Mouse (Mus musculus): ENCODE data around the gene Foxn2. TPM values are rescaled to one million over a fixed set of nuclear protein-coding genes. Genes with fewer than 3 reads are reported as not detected.

The Foxn2 gene
- polyA plus RNA-seq, 1 experiment: 40.6 TPM

DNA sequence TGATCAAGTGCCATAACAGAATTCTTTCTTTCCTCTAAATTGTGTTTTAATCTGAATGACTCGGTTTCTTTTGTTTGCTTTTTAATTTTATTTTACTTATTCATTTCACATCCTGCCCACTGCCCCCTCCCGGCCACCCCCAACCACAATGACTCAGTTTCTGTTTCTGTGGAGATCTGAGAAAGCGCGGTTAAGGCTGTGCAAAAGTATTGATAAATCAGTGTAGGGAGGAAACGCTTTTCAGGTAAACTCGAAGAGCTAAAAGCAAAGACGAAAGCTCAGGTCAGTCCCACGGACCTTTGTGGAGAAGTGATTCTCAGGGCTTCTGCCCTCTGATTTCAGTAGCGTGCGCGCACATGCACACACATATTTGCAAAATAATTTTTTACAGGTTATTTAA lies 44.0 kb downstream of the Foxn2 start:
- no peak for TF ChIP-seq CTCF (IDR thresholded peaks at IDR 0.05; ENCODE audit: borderline replicate concordance, insufficient read depth, low read length)
- no peak for TF ChIP-seq POLR2A (IDR thresholded peaks at IDR 0.05; ENCODE audit: low read depth, low read length)

DNA sequence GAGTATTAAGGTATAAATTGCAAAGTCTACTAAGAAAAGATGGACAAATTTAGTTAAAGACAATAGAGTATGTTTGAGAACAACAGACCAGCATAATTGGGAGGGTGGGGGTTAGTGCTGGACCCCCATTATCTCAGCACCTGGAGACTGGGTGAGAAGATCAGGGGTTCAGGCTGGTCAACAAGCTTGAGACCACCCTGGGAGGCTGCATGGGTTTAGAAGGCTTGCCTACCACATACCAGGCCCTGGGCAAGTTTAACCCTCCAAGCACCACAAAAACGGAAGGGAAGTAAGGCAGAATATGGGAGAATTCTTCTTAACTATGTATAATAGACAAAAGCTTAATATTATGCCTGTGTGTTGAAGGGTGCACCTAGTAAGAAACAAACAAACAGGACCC lies 44.4 kb downstream of the Foxn2 start:
- Histone ChIP-seq H3K27ac (ENCODE audit: insufficient read depth, low read length) (no peak overlapping the region), H3K4me3 (ENCODE audit: insufficient read depth, low read length) (no peak overlapping the region), H3K4me1 (ENCODE audit: control insufficient read depth, insufficient read depth, low read length) (no peaks in the 10 kb centered on the region)
- TF ChIP-seq POLR2A (IDR thresholded peaks at IDR 0.05; ENCODE audit: low read depth, low read length) (no peak), CTCF (IDR thresholded peaks at IDR 0.05; ENCODE audit: borderline replicate concordance, insufficient read depth, low read length) (no peak)

More for the DNA sequence above, 44.0 kb downstream of the Foxn2 start:
- Histone ChIP-seq H3K4me3 (ENCODE audit: insufficient read depth, low read length) (no peak overlapping the region), H3K4me1 (ENCODE audit: control insufficient read depth, insufficient read depth, low read length) (no peaks in the 10 kb centered on the region), H3K27ac (ENCODE audit: insufficient read depth, low read length) (no peak overlapping the region)

GRCm38 (mm10) chr17:88490546-88490945 lies 50.0 kb downstream of the Foxn2 start:
- H3K4me1 ChIP-seq (ENCODE audit: control insufficient read depth, insufficient read depth, low read length): no peaks in the 10 kb centered on the region
- no peak overlapping the region for H3K4me3 ChIP-seq (ENCODE audit: insufficient read depth, low read length)
- H3K27ac ChIP-seq (ENCODE audit: insufficient read depth, low read length): no peak overlapping the region
- TF ChIP-seq POLR2A (IDR thresholded peaks at IDR 0.05; ENCODE audit: low read depth, low read length): no peak
- no peak for TF ChIP-seq CTCF (IDR thresholded peaks at IDR 0.05; ENCODE audit: borderline replicate concordance, insufficient read depth, low read length)

DNA sequence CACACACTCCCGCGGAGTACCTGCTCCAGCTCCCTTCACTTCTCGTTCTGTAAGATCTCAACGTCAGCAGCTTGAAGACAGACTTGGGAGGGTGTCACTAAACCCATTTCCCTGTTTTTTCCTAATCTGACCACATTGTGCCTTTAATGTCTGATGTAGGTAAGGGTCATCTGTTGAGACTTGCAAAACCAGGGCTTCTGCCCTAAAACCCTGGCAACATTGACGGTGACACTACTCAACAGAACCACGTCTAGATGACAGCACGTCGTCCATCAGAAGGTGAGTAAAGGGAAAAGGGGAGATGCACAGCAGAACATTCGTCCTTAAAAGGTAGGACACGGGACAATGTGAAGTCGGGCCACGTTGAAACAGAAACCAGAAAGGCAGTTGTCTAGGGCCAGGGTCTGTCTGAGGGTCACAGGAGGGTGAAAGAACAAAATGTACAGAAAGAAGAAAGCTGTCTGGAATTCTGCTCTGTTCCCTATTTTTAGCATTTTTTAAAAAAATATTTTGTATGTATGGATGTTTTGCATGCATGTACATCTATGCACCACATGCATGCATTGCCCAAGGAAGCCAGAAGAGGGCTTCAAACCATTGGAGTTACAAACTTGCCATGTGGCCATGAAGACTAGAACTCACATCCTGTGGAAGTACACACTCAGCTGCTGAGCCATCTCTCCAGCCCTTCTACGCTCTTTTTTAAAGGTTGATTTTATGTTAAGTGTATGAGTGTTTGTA lies 51.0 kb downstream of the Foxn2 start:
- H3K27ac ChIP-seq (ENCODE audit: insufficient read depth, low read length): no peak overlapping the region
- H3K4me1 ChIP-seq (ENCODE audit: control insufficient read depth, insufficient read depth, low read length): no peaks in the 10 kb centered on the region
- H3K4me3 ChIP-seq (ENCODE audit: insufficient read depth, low read length): no peak overlapping the region
- TF ChIP-seq CTCF (IDR thresholded peaks at IDR 0.05; ENCODE audit: borderline replicate concordance, insufficient read depth, low read length): no peak
- no peak for TF ChIP-seq POLR2A (IDR thresholded peaks at IDR 0.05; ENCODE audit: low read depth, low read length)

- Histone ChIP-seq H3K4me3 (ENCODE audit: insufficient read depth, low read length) (no peak overlapping the region), H3K27ac (ENCODE audit: insufficient read depth, low read length) (no peak overlapping the region), H3K4me1 (ENCODE audit: control insufficient read depth, insufficient read depth, low read length) (no peaks in the 10 kb centered on the region)
- TF ChIP-seq CTCF (IDR thresholded peaks at IDR 0.05; ENCODE audit: borderline replicate concordance, insufficient read depth, low read length) (no peak), POLR2A (IDR thresholded peaks at IDR 0.05; ENCODE audit: low read depth, low read length) (no peak)
These were observed 51.6 kb downstream of the Foxn2 start for GRCm38 (mm10) chr17:88492107-88492460.

DNA sequence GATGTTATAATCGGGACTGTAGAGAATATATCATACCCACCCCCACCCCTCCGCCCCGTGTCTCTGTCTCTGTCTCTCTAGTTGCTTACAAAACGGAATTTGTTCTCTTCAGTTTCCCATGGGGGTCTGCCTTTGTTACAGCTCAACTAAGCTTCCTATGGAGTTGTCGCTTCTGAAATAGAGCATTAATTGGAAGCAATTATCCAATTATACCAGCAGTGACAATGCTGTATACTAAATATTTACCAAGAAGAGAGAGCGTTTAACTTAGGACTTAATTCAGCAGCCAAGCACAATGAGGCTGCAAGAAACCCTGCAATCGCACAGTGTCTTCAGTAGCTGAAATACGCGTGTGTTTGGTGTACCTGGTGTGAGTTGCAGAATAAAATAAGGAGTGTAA lies 53.0 kb downstream of the Foxn2 start:
- no peaks in the 10 kb centered on the region; the same call in 1 of the 2 replicates for H3K4me1 ChIP-seq (ENCODE audit: control insufficient read depth, insufficient read depth, low read length)
- H3K4me3 ChIP-seq (ENCODE audit: insufficient read depth, low read length): no peak overlapping the region
- H3K27ac ChIP-seq (ENCODE audit: insufficient read depth, low read length): no peak overlapping the region
- no peak for TF ChIP-seq POLR2A (IDR thresholded peaks at IDR 0.05; ENCODE audit: low read depth, low read length)
- no peak for TF ChIP-seq CTCF (IDR thresholded peaks at IDR 0.05; ENCODE audit: borderline replicate concordance, insufficient read depth, low read length)

GRCm38 (mm10) chr17:88494121-88494771 lies 53.7 kb downstream of the Foxn2 start:
- Histone ChIP-seq H3K4me1 (ENCODE audit: control insufficient read depth, insufficient read depth, low read length) (no peaks in the 10 kb centered on the region; the same call in 1 of the 2 replicates), H3K27ac (ENCODE audit: insufficient read depth, low read length) (no peak overlapping the region), H3K4me3 (ENCODE audit: insufficient read depth, low read length) (no peak overlapping the region)
- no peak for TF ChIP-seq CTCF (IDR thresholded peaks at IDR 0.05; ENCODE audit: borderline replicate concordance, insufficient read depth, low read length)
- TF ChIP-seq POLR2A (IDR thresholded peaks at IDR 0.05; ENCODE audit: low read depth, low read length): no peak

DNA sequence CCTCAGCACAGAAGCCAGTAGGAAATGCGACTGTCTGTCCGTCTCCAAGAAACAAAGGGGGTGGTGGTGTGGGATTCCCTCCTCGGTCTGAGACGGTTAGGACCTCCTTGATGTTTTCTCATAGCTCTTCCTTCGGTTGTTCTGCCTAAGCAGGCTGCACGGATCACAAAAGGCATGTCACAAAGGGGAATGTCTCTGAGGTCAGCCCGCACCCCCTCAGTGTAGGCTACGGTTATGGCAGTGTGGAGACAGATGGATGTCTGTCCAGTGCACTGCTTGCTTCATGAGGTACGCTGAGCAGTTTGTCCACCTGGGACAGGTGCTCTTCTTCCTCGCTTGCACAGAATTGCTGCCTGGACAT lies 54.2 kb downstream of the Foxn2 start:
- no peak overlapping the region for H3K4me3 ChIP-seq (ENCODE audit: insufficient read depth, low read length)
- no peaks in the 10 kb centered on the region; the same call in 1 of the 2 replicates for H3K4me1 ChIP-seq (ENCODE audit: control insufficient read depth, insufficient read depth, low read length)
- H3K27ac ChIP-seq (ENCODE audit: insufficient read depth, low read length): no peak overlapping the region
- no peak for TF ChIP-seq POLR2A (IDR thresholded peaks at IDR 0.05; ENCODE audit: low read depth, low read length)
- TF ChIP-seq CTCF (IDR thresholded peaks at IDR 0.05; ENCODE audit: borderline replicate concordance, insufficient read depth, low read length): no peak

- no peak for TF ChIP-seq POLR2A (IDR thresholded peaks at IDR 0.05; ENCODE audit: low read depth, low read length)
- TF ChIP-seq CTCF (IDR thresholded peaks at IDR 0.05; ENCODE audit: borderline replicate concordance, insufficient read depth, low read length): no peak
- no peaks in the 10 kb centered on the region; the same call in 1 of the 2 replicates for H3K4me1 ChIP-seq (ENCODE audit: control insufficient read depth, insufficient read depth, low read length)
- H3K27ac ChIP-seq (ENCODE audit: insufficient read depth, low read length): no peak overlapping the region; the same call in 1 of the 2 replicates
- H3K4me3 ChIP-seq (ENCODE audit: insufficient read depth, low read length): no peak overlapping the region
These were observed 57.7 kb downstream of the Foxn2 start for GRCm38 (mm10) chr17:88498090-88498682.

DNA sequence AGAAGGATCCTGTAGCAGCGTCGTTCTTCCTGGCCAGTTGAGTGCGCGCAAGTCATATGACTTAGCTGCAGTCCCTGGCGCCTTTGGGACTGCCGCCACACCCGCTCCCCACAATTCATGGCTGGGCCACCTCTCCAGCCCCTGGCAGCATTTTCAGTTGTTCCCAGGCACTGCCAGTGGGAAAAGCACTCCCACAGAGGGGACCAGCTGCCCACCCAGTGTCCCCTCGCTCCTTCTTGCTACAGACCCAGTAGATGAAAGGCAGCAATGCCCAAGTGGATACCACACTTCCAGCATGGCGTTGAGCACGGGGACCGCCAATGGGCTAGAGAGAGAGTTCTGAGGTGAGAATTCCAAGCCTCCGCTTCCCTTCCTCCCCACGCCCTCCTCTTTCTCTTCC lies 63.5 kb downstream of the Foxn2 start:
- TF ChIP-seq CTCF (IDR thresholded peaks at IDR 0.05; ENCODE audit: borderline replicate concordance, insufficient read depth, low read length) (no peak), POLR2A (IDR thresholded peaks at IDR 0.05; ENCODE audit: low read depth, low read length) (no peak)
- H3K27ac ChIP-seq (ENCODE audit: insufficient read depth, low read length): no peak overlapping the region
- no peak overlapping the region for H3K4me3 ChIP-seq (ENCODE audit: insufficient read depth, low read length)
- H3K4me1 ChIP-seq (ENCODE audit: control insufficient read depth, insufficient read depth, low read length): peaks cover 6% of the 10 kb centered on the region; the same call in 1 of the 2 replicates
